Mouse (Mus musculus) hindbrain, embryonic 13.5 days (tissue): Measurements from ENCODE around the gene Tecta. TPM values are rescaled to one million over a fixed set of nuclear protein-coding genes. Genes with fewer than 3 reads are reported as not detected.

Experiments
- ATAC-seq: fragments of 200-750 bp; cut with Nextera tagmentation; 2 replicates; pipeline ENCODE4 v1.8.0; 2017; ENCODE audit warnings: moderate TSS enrichment; ENCODE audit not compliant: low FRiP score
- H3K27ac ChIP-seq: fragments of 300-500 bp; sonication (generic); 2 replicates; pipeline ENCODE4 v1.5.1; 2015; ENCODE audit warnings: inconsistent platforms, mild to moderate bottlenecking, moderate library complexity
- H3K27me3 ChIP-seq: fragments of 300-500 bp; sonication (generic); 2 replicates; pipeline ENCODE4 v1.6.1; 2015; ENCODE audit warnings: mild to moderate bottlenecking, inconsistent platforms
- H3K36me3 ChIP-seq: fragments of 300-500 bp; sonication (generic); 2 replicates; pipeline ENCODE4 v1.6.1; 2015; ENCODE audit warnings: mild to moderate bottlenecking, inconsistent platforms
- H3K4me1 ChIP-seq: fragments of 300-500 bp; sonication (generic); replicated peaks from 2 replicates; pipeline ENCODE4 v1.6.1; 2015; ENCODE audit warnings: inconsistent platforms
- H3K4me2 ChIP-seq: fragments of 300-500 bp; sonication (generic); 2 replicates; pipeline ENCODE4 v1.6.1; 2015; ENCODE audit warnings: inconsistent platforms, mild to moderate bottlenecking, moderate library complexity
- H3K4me3 ChIP-seq: fragments of 300-500 bp; sonication (generic); 2 replicates; pipeline ENCODE4 v1.5.1; 2015; ENCODE audit warnings: mild to moderate bottlenecking, inconsistent platforms
- H3K9ac ChIP-seq: fragments of 300-500 bp; sonication (generic); 2 replicates; pipeline ENCODE4 v1.6.1; 2015; ENCODE audit warnings: mild to moderate bottlenecking, inconsistent platforms
- H3K9me3 ChIP-seq: fragments of 300-500 bp; sonication (generic); 2 replicates; pipeline ENCODE4 v1.6.1; 2016; ENCODE audit warnings: inconsistent platforms
- WGBS: fragments of 180-500 bp; shearing (Covaris S2); methylation state at CpG from one replicate; pipeline ENCODE4 v1.1.7; 2015; 5-methylcytosine and 5-hydroxymethylcytosine counted together
- polyA plus RNA-seq: library from polyadenylated mRNA; unstranded; fragments of >200 nt; fragmentation: Nextera tagmentation; extraction: Ambion mirVana; gene quantifications from 2 replicates; pipeline ENCODE4 v1.2.1, GENCODE M21; 2015

Gene Tecta
- polyA plus RNA-seq, 1 experiment from 2014 or later: 0.35 TPM

- Histone ChIP-seq H3K4me2 (no peak overlapping the region), H3K27ac (no peak overlapping the region), H3K4me3 (no peak overlapping the region), H3K27me3 (peaks cover 4% of the 10 kb centered on the region; the same call in 1 of the 2 replicates), H3K36me3 (no peaks in the 10 kb centered on the region), H3K9ac (no peak overlapping the region), H3K9me3 (no peaks in the 10 kb centered on the region), H3K4me1 (peaks cover 16% of the 10 kb centered on the region)
- ATAC-seq: no peak
- WGBS: 95% methylated on average over 3 of the region's 3 CpGs
Measured at GRCm38 (mm10) chr9:42334885-42335284, 64.8 kb downstream of the Tecta start.

DNA sequence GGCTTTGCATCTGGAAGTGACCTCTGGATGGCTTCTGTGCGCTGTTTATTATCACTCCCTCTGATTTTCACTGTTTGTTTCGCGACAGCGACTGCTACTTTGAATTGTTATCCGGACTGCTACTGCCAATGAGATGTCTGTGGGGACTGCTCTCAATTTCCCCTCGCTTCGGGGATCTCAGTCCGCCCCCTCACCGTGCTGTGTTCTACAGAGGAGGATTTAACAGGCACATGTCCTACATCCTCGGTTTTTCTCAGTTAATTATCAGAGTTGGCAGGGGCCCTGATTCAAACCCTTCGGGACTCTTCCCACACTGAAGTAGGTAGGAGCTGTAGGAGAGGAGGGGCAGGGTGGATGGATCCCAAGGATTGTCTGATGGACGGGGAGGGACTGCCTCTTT is 67.0 kb downstream of the Tecta start:
- no peak overlapping the region for H3K4me3 ChIP-seq
- WGBS: 68% methylated on average over 12 of the region's 12 CpGs
- H3K27ac ChIP-seq: no peak overlapping the region
- H3K9me3 ChIP-seq: no peaks in the 10 kb centered on the region
- H3K36me3 ChIP-seq: no peaks in the 10 kb centered on the region
- H3K27me3 ChIP-seq: peaks cover 7% of the 10 kb centered on the region; the same call in 1 of the 2 replicates
- no peak overlapping the region for H3K9ac ChIP-seq
- H3K4me1 ChIP-seq: peaks cover 2% of the 10 kb centered on the region; the same call in 1 of the 2 replicates
- no peak overlapping the region for H3K4me2 ChIP-seq
- ATAC-seq: no peak

DNA sequence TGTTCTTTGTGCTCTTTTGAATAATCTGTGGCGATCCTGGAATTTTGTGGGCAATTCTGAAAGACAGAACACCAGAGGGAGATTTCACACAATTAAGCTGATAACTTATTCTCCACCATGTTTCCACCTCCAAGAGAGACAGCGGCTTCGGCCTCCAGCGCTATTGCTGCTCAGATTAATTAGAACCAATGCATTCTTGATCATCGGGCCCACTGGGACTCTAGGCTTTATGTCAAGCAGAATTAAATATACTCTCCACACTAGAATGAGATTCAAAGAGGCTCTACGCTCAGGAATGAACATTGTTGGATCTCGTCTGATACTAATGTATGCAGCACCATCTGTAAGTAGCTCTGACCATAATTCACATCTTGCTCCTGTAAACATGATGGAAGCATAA is 68.4 kb downstream of the Tecta start:
- Histone ChIP-seq H3K27me3 (peaks cover 13% of the 10 kb centered on the region; the same call in 1 of the 2 replicates), H3K4me2 (no peak overlapping the region), H3K9ac (no peak overlapping the region), H3K9me3 (no peaks in the 10 kb centered on the region), H3K4me1 (0 out of 2 replicates have a peak, but pooled peaks cover 3% of the 10 kb centered on the region), H3K4me3 (no peak overlapping the region), H3K36me3 (no peaks in the 10 kb centered on the region), H3K27ac (no peak overlapping the region; the same call in 1 of the 2 replicates)
- 61% methylated on average over 7 of the region's 7 CpGs for WGBS
- no peak for ATAC-seq

- Histone ChIP-seq H3K9ac (no peak overlapping the region), H3K4me1 (0 out of 2 replicates have a peak, but pooled peaks cover 3% of the 10 kb centered on the region), H3K9me3 (no peaks in the 10 kb centered on the region), H3K4me3 (no peak overlapping the region), H3K4me2 (no peak overlapping the region), H3K36me3 (no peaks in the 10 kb centered on the region), H3K27ac (no peak overlapping the region), H3K27me3 (peaks cover 19% of the 10 kb centered on the region; the same call in 1 of the 2 replicates)
- 85% methylated on average over 9 of the region's 9 CpGs for whole genome bisulfite sequencing
- ATAC-seq: no peak
Measured at GRCm38 (mm10) chr9:42329753-42330152, 70.0 kb downstream of the Tecta start.

- no peak for ATAC-seq
Measured at GRCm38 (mm10) chr9:42326688-42327440, 72.9 kb downstream of the Tecta start.

GRCm38 (mm10) chr9:42324640-42325394 is 74.9 kb downstream of the Tecta start:
- H3K27me3 ChIP-seq: peaks cover 18% of the 10 kb centered on the region; the same call in 1 of the 2 replicates
- peak overlapping the region; percentile 25; the same call in 1 of the 2 replicates for H3K9ac ChIP-seq
- no peak overlapping the region for H3K27ac ChIP-seq
- peak overlapping the region; percentile 6; the same call in 1 of the 2 replicates for H3K4me3 ChIP-seq
- H3K9me3 ChIP-seq: no peaks in the 10 kb centered on the region
- H3K4me2 ChIP-seq: peak overlapping the region; percentile 23
- H3K36me3 ChIP-seq: no peaks in the 10 kb centered on the region
- no peak for ATAC-seq
- H3K4me1 ChIP-seq: 0 out of 2 replicates have a peak, but pooled peaks cover 5% of the 10 kb centered on the region
- 61% methylated on average over 29 of the region's 29 CpGs for WGBS

More at GRCm38 (mm10) chr9:42326688-42327440, 72.9 kb downstream of the Tecta start:
- H3K9me3 ChIP-seq: no peaks in the 10 kb centered on the region
- no peaks in the 10 kb centered on the region for H3K36me3 ChIP-seq
- H3K27me3 ChIP-seq: peaks cover 20% of the 10 kb centered on the region; the same call in 1 of the 2 replicates
- no peak overlapping the region for H3K9ac ChIP-seq
- H3K4me1 ChIP-seq: 0 out of 2 replicates have a peak, but pooled peaks cover 5% of the 10 kb centered on the region
- H3K27ac ChIP-seq: no peak overlapping the region
- H3K4me3 ChIP-seq: no peak overlapping the region
- no peak overlapping the region for H3K4me2 ChIP-seq
- WGBS: 27% methylated on average over 11 of the region's 11 CpGs

- Histone ChIP-seq H3K4me1 (0 out of 2 replicates have a peak, but pooled peaks cover 5% of the 10 kb centered on the region), H3K27me3 (0 out of 2 replicates have a peak, but pooled peaks cover 16% of the 10 kb centered on the region), H3K36me3 (no peaks in the 10 kb centered on the region), H3K9ac (no peak overlapping the region), H3K4me2 (no peak overlapping the region), H3K9me3 (no peaks in the 10 kb centered on the region), H3K4me3 (no peak overlapping the region), H3K27ac (no peak overlapping the region)
- 93% methylated on average over 8 of the region's 8 CpGs for WGBS
- no peak for ATAC-seq
Measured at GRCm38 (mm10) chr9:42323238-42323637, 76.5 kb downstream of the Tecta start.

- no peak overlapping the region for H3K4me3 ChIP-seq
- 86% methylated on average over 2 of the region's 2 CpGs for WGBS
- 0 out of 2 replicates have a peak, but pooled peaks cover 10% of the 10 kb centered on the region for H3K27me3 ChIP-seq
Measured at GRCm38 (mm10) chr9:42321442-42321841, 78.3 kb downstream of the Tecta start.

GRCm38 (mm10) chr9:42320616-42321015 is 79.1 kb downstream of the Tecta start:
- H3K27ac ChIP-seq: no peak overlapping the region
- no peak overlapping the region for H3K4me2 ChIP-seq
- H3K9me3 ChIP-seq: no peaks in the 10 kb centered on the region
- H3K36me3 ChIP-seq: no peaks in the 10 kb centered on the region
- H3K4me3 ChIP-seq: no peak overlapping the region
- H3K4me1 ChIP-seq: peaks cover 5% of the 10 kb centered on the region; the same call in 1 of the 2 replicates
- H3K9ac ChIP-seq: no peak overlapping the region
- H3K27me3 ChIP-seq: 0 out of 2 replicates have a peak, but pooled peaks cover 10% of the 10 kb centered on the region
- ATAC-seq: no peak
- 95% methylated on average over 7 of the region's 7 CpGs for WGBS

More at GRCm38 (mm10) chr9:42321442-42321841, 78.3 kb downstream of the Tecta start:
- Histone ChIP-seq H3K27ac (no peak overlapping the region), H3K4me1 (0 out of 2 replicates have a peak, but pooled peaks cover 2% of the 10 kb centered on the region), H3K9ac (no peak overlapping the region), H3K9me3 (no peaks in the 10 kb centered on the region), H3K36me3 (no peaks in the 10 kb centered on the region), H3K4me2 (no peak overlapping the region)
- ATAC-seq: no peak

GRCm38 (mm10) chr9:42318455-42318987 is 81.2 kb downstream of the Tecta start:
- Histone ChIP-seq H3K4me2 (no peak overlapping the region), H3K9me3 (no peaks in the 10 kb centered on the region), H3K27ac (no peak overlapping the region), H3K9ac (no peak overlapping the region), H3K27me3 (no peaks in the 10 kb centered on the region), H3K4me3 (no peak overlapping the region), H3K36me3 (no peaks in the 10 kb centered on the region), H3K4me1 (peaks cover 3% of the 10 kb centered on the region; the same call in 1 of the 2 replicates)
- ATAC-seq: no peak
- 84% methylated on average over 9 of the region's 9 CpGs for WGBS

DNA sequence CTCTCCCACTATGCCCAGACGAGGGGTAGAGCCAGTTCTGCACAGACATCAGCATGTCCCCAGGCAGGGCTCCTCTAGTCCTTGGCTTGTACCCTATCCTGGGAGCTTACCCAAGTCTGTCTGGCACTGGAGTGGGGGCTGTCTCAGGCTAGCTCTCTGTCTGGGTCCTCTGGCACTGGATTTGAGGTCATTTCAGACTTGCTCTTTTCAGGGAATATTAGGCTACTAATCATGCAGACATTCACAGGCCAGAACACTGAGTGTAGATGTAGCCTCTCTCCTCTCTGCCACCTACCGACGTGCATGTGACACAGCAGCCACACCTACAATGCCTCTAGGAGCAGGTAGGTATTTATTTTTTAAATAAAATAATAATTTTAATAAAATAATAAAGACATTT is 82.4 kb downstream of the Tecta start:
- Histone ChIP-seq H3K9me3 (no peaks in the 10 kb centered on the region), H3K4me1 (peaks cover 3% of the 10 kb centered on the region; the same call in 1 of the 2 replicates), H3K4me3 (no peak overlapping the region), H3K9ac (no peak overlapping the region), H3K4me2 (no peak overlapping the region), H3K36me3 (no peaks in the 10 kb centered on the region), H3K27me3 (no peaks in the 10 kb centered on the region), H3K27ac (no peak overlapping the region)
- WGBS: 57% methylated on average over 3 of the region's 3 CpGs
- no peak for ATAC-seq

DNA sequence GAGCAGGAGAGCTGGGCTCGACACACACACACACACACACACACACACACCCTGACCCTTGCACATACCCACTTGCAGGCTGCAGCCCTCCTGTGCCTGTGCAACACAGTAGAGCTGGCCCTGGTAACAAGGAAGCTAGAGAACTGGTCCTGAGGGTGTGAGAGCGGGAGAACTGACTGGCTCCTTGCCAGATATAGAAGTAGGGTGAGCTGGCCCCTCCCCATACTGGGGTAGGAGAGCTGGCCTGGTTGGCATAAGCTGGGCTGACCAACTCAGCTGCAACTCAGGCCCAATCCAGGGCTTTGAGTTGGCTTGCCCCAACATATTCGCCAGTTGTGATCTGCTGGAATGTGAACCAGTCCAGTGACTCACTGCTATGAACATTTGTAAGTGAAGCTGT is 83.9 kb downstream of the Tecta start:
- H3K27ac ChIP-seq: no peak overlapping the region
- no peaks in the 10 kb centered on the region for H3K27me3 ChIP-seq
- H3K4me1 ChIP-seq: peaks cover 3% of the 10 kb centered on the region; the same call in 1 of the 2 replicates
- no peak overlapping the region for H3K4me2 ChIP-seq
- H3K4me3 ChIP-seq: no peak overlapping the region
- no peaks in the 10 kb centered on the region for H3K36me3 ChIP-seq
- 74% methylated on average over 3 of the region's 3 CpGs for WGBS
- no peak for ATAC-seq
- H3K9ac ChIP-seq: no peak overlapping the region
- H3K9me3 ChIP-seq: no peaks in the 10 kb centered on the region
